Mouse (Mus musculus): ENCODE data around the gene Il11ra2.
"Not testable (repeated sequence)": the region's sequence is repeated elsewhere in the genome, so short reads cannot be mapped to it uniquely, and the experiment has no call there.

GRCm38 (mm10) chr4:42675415-42675814 is 13.7 kb upstream of the Il11ra2 start:
- not testable (repeated sequence) for TF ChIP-seq CTCF, EP300 (IDR thresholded peaks at IDR 0.05; ENCODE audit: low read depth)
